Mouse (Mus musculus) hindbrain, postnatal 0 days (tissue): ENCODE results near the gene Med8. TPM values are rescaled to one million over a fixed set of nuclear protein-coding genes. Genes with fewer than 3 reads are reported as not detected.

ENCODE experiments used
- ATAC-seq: fragments of 200-750 bp; cut with Nextera tagmentation; 2 replicates; pipeline ENCODE4 v1.8.0; 2017; ENCODE audit warnings: mild to moderate bottlenecking, moderate TSS enrichment, moderate library complexity
- DNase-seq: peaks from one replicate; pipeline ENCODE4 v3.0.0-alpha.2; 2015; ENCODE audit warnings: low spot score
- H3K27ac ChIP-seq: fragments of 300-500 bp; sonication (generic); 2 replicates; pipeline ENCODE4 v1.5.1; 2014; ENCODE audit warnings: mild to moderate bottlenecking
- H3K27me3 ChIP-seq: fragments of 300-500 bp; sonication (generic); 2 replicates; pipeline ENCODE4 v1.6.1; 2014; ENCODE audit warnings: low read length, mixed read lengths; ENCODE audit not compliant: insufficient read depth
- H3K36me3 ChIP-seq: fragments of 300-500 bp; sonication (generic); 2 replicates; pipeline ENCODE4 v1.6.1; 2014; ENCODE audit warnings: low read length, mixed read lengths; ENCODE audit not compliant: insufficient read depth
- H3K4me1 ChIP-seq: fragments of 300-500 bp; sonication (generic); 2 replicates; pipeline ENCODE4 v1.6.1; 2014; ENCODE audit warnings: antibody characterized with exemption, low read length, mixed read lengths; ENCODE audit not compliant: insufficient read depth
- H3K4me2 ChIP-seq: fragments of 300-500 bp; sonication (generic); 2 replicates; pipeline ENCODE4 v1.6.1; 2014; ENCODE audit warnings: low read depth, mild to moderate bottlenecking, low read length, moderate library complexity, mixed read lengths
- H3K4me3 ChIP-seq: fragments of 300-500 bp; sonication (generic); 2 replicates; pipeline ENCODE4 v1.5.1; 2014; ENCODE audit warnings: low read length
- H3K9ac ChIP-seq: fragments of 300-500 bp; sonication (generic); replicated peaks from 2 replicates; pipeline ENCODE4 v1.6.1; 2014; ENCODE audit warnings: mild to moderate bottlenecking, low read length, moderate library complexity, mixed read lengths
- H3K9me3 ChIP-seq: fragments of 300-500 bp; sonication (generic); 2 replicates; pipeline ENCODE4 v1.6.1; 2016; ENCODE audit warnings: low read length, mixed read lengths
- CTCF ChIP-seq: IDR thresholded peaks from 2 replicates; pipeline ENCODE4 v1.5.1; 2016; ENCODE audit warnings: antibody characterized with exemption, control low read depth, low read depth
- WGBS: fragments of 180-500 bp; shearing (Covaris S2); extraction: QIAGEN DNeasy Blood & Tissue Kit; methylation state at CpG from one replicate; pipeline ENCODE4 v1.1.7; 2014; 5-methylcytosine and 5-hydroxymethylcytosine counted together
- polyA plus RNA-seq: library from polyadenylated mRNA; unstranded; fragments of >200 nt; fragmentation: Nextera tagmentation; extraction: Ambion mirVana; gene quantifications from 2 replicates; pipeline ENCODE4 v1.2.1, GENCODE M21; 2015
- total RNA-seq: library from RNA; depleted of rRNA; stranded (reverse); fragments of >200 nt; gene quantifications from 2 replicates; pipeline ENCODE4 v1.2.3, GENCODE M21; 2014; rRNA removed

The Med8 gene
- total and polyA plus RNA-seq, 2 experiments from 2014 or later, result 48.8 to 100 TPM

- Histone ChIP-seq H3K4me3 (no peak within 1 kb of the TSS), H3K9ac (no peak within 1 kb of the TSS), H3K4me2 (no peak within 1 kb of the TSS), H3K27ac (no peak within 1 kb of the TSS), H3K4me1 (no peaks in the 10 kb centered on the region), H3K27me3 (no peaks in the 10 kb centered on the region), H3K9me3 (no peaks in the 10 kb centered on the region), H3K36me3 (no peaks in the 10 kb centered on the region)
- no peak for DNase-seq
- no peak for ATAC-seq
- 69% methylated on average over 9 of the region's 9 CpGs for WGBS
- no peak for TF ChIP-seq CTCF
These were observed 48.3 kb downstream of the Med8 start, which contains the start of gene Mpl for GRCm38 (mm10) chr4:118457345-118457975. TSS of gene Mpl (minus strand) at chr4:118457513.

DNA sequence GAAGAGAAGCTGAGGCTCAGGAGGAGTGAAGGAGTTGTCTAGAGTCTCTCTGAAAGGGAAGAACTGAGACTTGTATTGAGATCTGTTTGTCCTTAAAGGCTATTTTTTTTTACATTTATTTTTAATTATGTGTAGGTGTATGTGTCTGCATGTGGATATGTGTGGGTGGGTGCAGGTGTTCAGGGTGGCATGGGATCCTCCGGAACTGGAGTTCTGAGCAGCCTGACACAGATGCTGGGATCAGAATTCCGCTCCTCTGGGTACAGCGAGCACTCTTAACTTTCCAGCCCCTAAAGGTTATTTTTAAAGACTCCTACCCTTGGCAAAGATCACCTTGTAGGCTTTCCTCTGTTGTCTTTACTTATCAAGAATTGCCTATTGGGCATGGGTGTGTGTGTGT is 55.8 kb downstream of the Med8 start:
- no peaks in the 10 kb centered on the region for H3K4me1 ChIP-seq
- no peaks in the 10 kb centered on the region for H3K36me3 ChIP-seq
- no peak overlapping the region for H3K4me3 ChIP-seq
- no peak for TF ChIP-seq CTCF
- H3K4me2 ChIP-seq, result no peak overlapping the region
- DNase-seq, result no peak
- no peak overlapping the region for H3K27ac ChIP-seq
- H3K9me3 ChIP-seq, result no peaks in the 10 kb centered on the region
- H3K9ac ChIP-seq, result no peak overlapping the region
- H3K27me3 ChIP-seq, result no peaks in the 10 kb centered on the region
- 95% methylated on average over 3 of the region's 3 CpGs for WGBS
- ATAC-seq, result no peak

Other genes with a start within 250 kb of the Med8 start
- gene Kdm4a, start 229.3 kb upstream of the Med8 start, total RNA-seq, result 87.1 and 93.7 TPM in 2 replicates
- 32.5 and 33.6 TPM in 2 replicates for gene Kdm4a, start 229.3 kb upstream of the Med8 start, polyA plus RNA-seq
- 178 and 196 TPM in 2 replicates for gene Ptprf, start 117.9 kb upstream of the Med8 start, total RNA-seq
- 39.2 and 44.4 TPM in 2 replicates for gene Ptprf, start 117.9 kb upstream of the Med8 start, polyA plus RNA-seq
- gene Szt2, start 64 bp upstream of the Med8 start, total RNA-seq, result 22.4 and 23.1 TPM in 2 replicates
- 4.2 and 5.2 TPM in 2 replicates for gene Szt2, start 64 bp upstream of the Med8 start, polyA plus RNA-seq
- gene Elovl1, start 18.8 kb downstream of the Med8 start, total RNA-seq, result 31.1 and 35.9 TPM in 2 replicates
- 32.9 and 34.2 TPM in 2 replicates for gene Elovl1, start 18.8 kb downstream of the Med8 start, polyA plus RNA-seq
- gene Cdc20, start 28.0 kb downstream of the Med8 start, total RNA-seq, result 38.2 and 40.7 TPM in 2 replicates
- gene Cdc20, start 28.0 kb downstream of the Med8 start, polyA plus RNA-seq, result 36.3 and 41.6 TPM in 2 replicates
- gene Mpl, start 48.2 kb downstream of the Med8 start, total RNA-seq, result not detected in 2 replicates
- gene Mpl, start 48.2 kb downstream of the Med8 start, polyA plus RNA-seq, result 0.18 TPM in 1 of 2 replicates, not detected in the other
- 15.9 and 20.2 TPM in 2 replicates for gene Tie1, start 80.7 kb downstream of the Med8 start, total RNA-seq
- 10.5 and 11.6 TPM in 2 replicates for gene Tie1, start 80.7 kb downstream of the Med8 start, polyA plus RNA-seq
- not detected in 2 replicates for gene 2610528J11Rik, start 117.7 kb downstream of the Med8 start, total RNA-seq
- gene 2610528J11Rik, start 117.7 kb downstream of the Med8 start, polyA plus RNA-seq, result not detected in 2 replicates
- 0.90 and 4.8 TPM in 2 replicates for gene Tmem125, start 134.7 kb downstream of the Med8 start, total RNA-seq
- 0.64 and 0.83 TPM in 2 replicates for gene Tmem125, start 134.7 kb downstream of the Med8 start, polyA plus RNA-seq
- gene Cfap57, start 211.4 kb downstream of the Med8 start, total RNA-seq, result 0.65 and 1.3 TPM in 2 replicates
- gene Cfap57, start 211.4 kb downstream of the Med8 start, polyA plus RNA-seq, result 0.70 and 1.2 TPM in 2 replicates
- gene Ebna1bp2, start 211.5 kb downstream of the Med8 start, total RNA-seq, result 31.6 and 40.0 TPM in 2 replicates
- 85.4 and 98.5 TPM in 2 replicates for gene Ebna1bp2, start 211.5 kb downstream of the Med8 start, polyA plus RNA-seq
- not detected in 2 replicates for gene Olfr62, start 249.6 kb downstream of the Med8 start, total RNA-seq
- not detected in 2 replicates for gene Olfr62, start 249.6 kb downstream of the Med8 start, polyA plus RNA-seq